Mouse (Mus musculus): ENCODE measurements around the gene Acp4.
"Not testable (repeated sequence)": the region's sequence is repeated elsewhere in the genome, so short reads cannot be mapped to it uniquely, and the experiment has no call there.

Acp4 gene

GRCm38 (mm10) chr7:44262791-44263643 is 5.8 kb upstream of the Acp4 start:
- peak; percentile 100 for DNase-seq (ENCODE audit: low spot score)

- DNase-seq (ENCODE audit: low spot score): no peak
These were observed 4.0 kb upstream of the Acp4 start, which contains the start of gene Gm15517 for GRCm38 (mm10) chr7:44261147-44261546. Gene Gm15517, plus strand, starts transcription at chr7:44261447.

- DNase-seq (ENCODE audit: low spot score): no peak
These were observed 3.2 kb upstream of the Acp4 start for GRCm38 (mm10) chr7:44260410-44260809.

- no peak for DNase-seq (ENCODE audit: low spot score)
These were observed 2.2 kb downstream of the Acp4 start for GRCm38 (mm10) chr7:44254930-44255329.

GRCm38 (mm10) chr7:44253023-44253616 is 4.1 kb downstream of the Acp4 start:
- DNase-seq (ENCODE audit: low spot score): no peak

- DNase-seq (ENCODE audit: low spot score): not testable (repeated sequence)
These were observed 6.4 kb downstream of the Acp4 start for GRCm38 (mm10) chr7:44250732-44251275.

GRCm38 (mm10) chr7:44249248-44249647 is 7.9 kb downstream of the Acp4 start:
- DNase-seq (ENCODE audit: low spot score): no peak

- DNase-seq (ENCODE audit: low spot score): no peak
These were observed 9.2 kb downstream of the Acp4 start for GRCm38 (mm10) chr7:44247971-44248370.

GRCm38 (mm10) chr7:44246984-44247470 is 10.2 kb downstream of the Acp4 start:
- peak; percentile 70 for DNase-seq (ENCODE audit: low spot score)

- peak; percentile 94 for DNase-seq (ENCODE audit: low spot score)
These were observed 10.9 kb downstream of the Acp4 start, which contains the start of the genes 1700028J19Rik and 2410002F23Rik for GRCm38 (mm10) chr7:44246055-44246983. Gene 1700028J19Rik, minus strand, starts transcription at chr7:44246695. Gene 2410002F23Rik, plus strand, starts transcription at chr7:44246722.

- no peak for DNase-seq (ENCODE audit: low spot score)
These were observed 13.1 kb downstream of the Acp4 start for GRCm38 (mm10) chr7:44244080-44244479.

GRCm38 (mm10) chr7:44241163-44241562 is 16.0 kb downstream of the Acp4 start:
- DNase-seq (ENCODE audit: low spot score): no peak

GRCm38 (mm10) chr7:44240712-44241111 is 16.5 kb downstream of the Acp4 start:
- DNase-seq (ENCODE audit: low spot score): no peak

GRCm38 (mm10) chr7:44239913-44240312 is 17.3 kb downstream of the Acp4 start:
- no peak for DNase-seq (ENCODE audit: low spot score)

- DNase-seq (ENCODE audit: low spot score): no peak
These were observed 21.3 kb downstream of the Acp4 start, which contains the start of gene Gm36864 for GRCm38 (mm10) chr7:44235909-44236308. Gene Gm36864, plus strand, starts transcription at chr7:44236177.

GRCm38 (mm10) chr7:44225076-44225475 is 32.1 kb downstream of the Acp4 start, which contains the start of gene Klk1:
Gene Klk1, plus strand, starts transcription at chr7:44225360.
- no peak for DNase-seq (ENCODE audit: low spot score)

GRCm38 (mm10) chr7:44222335-44222734 is 34.8 kb downstream of the Acp4 start:
- DNase-seq (ENCODE audit: low spot score): not testable (repeated sequence)

- not testable (repeated sequence) for DNase-seq (ENCODE audit: low spot score)
These were observed 35.6 kb downstream of the Acp4 start for GRCm38 (mm10) chr7:44221601-44222000.

GRCm38 (mm10) chr7:44215645-44216044 is 41.5 kb downstream of the Acp4 start, which contains the start of gene Klk1b5:
Gene Klk1b5, plus strand, starts transcription at chr7:44215945.
- no peak for DNase-seq (ENCODE audit: low spot score)

- no peak for DNase-seq (ENCODE audit: low spot score)
These were observed 48.9 kb downstream of the Acp4 start for GRCm38 (mm10) chr7:44208307-44208706.

- DNase-seq (ENCODE audit: low spot score): not testable (repeated sequence)
These were observed 50.0 kb downstream of the Acp4 start, which contains the start of gene Klk1b4 for GRCm38 (mm10) chr7:44207135-44207534. Gene Klk1b4, plus strand, starts transcription at chr7:44207435.
